Mouse (Mus musculus): ENCODE measurements at regions not wholly inside any gene's neighbourhood (a gene's known extent, or its start where the extent isn't known, plus 50 kb on each side); places are given as distances from the start of the nearest gene placed in this dataset.

- no peak for DNase-seq (ENCODE audit: low read depth)
- TF ChIP-seq POLR2A (IDR thresholded peaks at IDR 0.05; ENCODE audit: borderline replicate concordance, extremely low read depth, insufficient read depth, insufficient read length, poor library complexity, severe bottlenecking) (no peak), CTCF (IDR thresholded peaks at IDR 0.05; ENCODE audit: borderline replicate concordance, extremely low read depth, insufficient read depth, insufficient read length) (no peak)
Measured at GRCm38 (mm10) chr1:90519284-90520275, 83.2 kb upstream of the Cops8 start.

GRCm38 (mm10) chr1:90522294-90522693, 80.5 kb upstream of the Cops8 start:
- TF ChIP-seq POLR2A (IDR thresholded peaks at IDR 0.05; ENCODE audit: borderline replicate concordance, extremely low read depth, insufficient read depth, insufficient read length, poor library complexity, severe bottlenecking): no peak
- no peak for TF ChIP-seq CTCF (IDR thresholded peaks at IDR 0.05; ENCODE audit: borderline replicate concordance, extremely low read depth, insufficient read depth, insufficient read length)
- DNase-seq (ENCODE audit: low read depth): no peak

- TF ChIP-seq CTCF (IDR thresholded peaks at IDR 0.05; ENCODE audit: borderline replicate concordance, extremely low read depth, insufficient read depth, insufficient read length): no peak
- TF ChIP-seq POLR2A (IDR thresholded peaks at IDR 0.05; ENCODE audit: borderline replicate concordance, extremely low read depth, insufficient read depth, insufficient read length, poor library complexity, severe bottlenecking): no peak
- no peak for DNase-seq (ENCODE audit: low read depth)
Measured at GRCm38 (mm10) chr1:90524641-90525220, 78.0 kb upstream of the Cops8 start.

- TF ChIP-seq CTCF (IDR thresholded peaks at IDR 0.05; ENCODE audit: borderline replicate concordance, extremely low read depth, insufficient read depth, insufficient read length): no peak
- TF ChIP-seq POLR2A (IDR thresholded peaks at IDR 0.05; ENCODE audit: borderline replicate concordance, extremely low read depth, insufficient read depth, insufficient read length, poor library complexity, severe bottlenecking): no peak
- DNase-seq (ENCODE audit: low read depth): no peak
Measured at GRCm38 (mm10) chr1:90526311-90526710, 76.5 kb upstream of the Cops8 start.

- DNase-seq (ENCODE audit: low read depth): no peak
- TF ChIP-seq POLR2A (IDR thresholded peaks at IDR 0.05; ENCODE audit: borderline replicate concordance, extremely low read depth, insufficient read depth, insufficient read length, poor library complexity, severe bottlenecking): no peak
- TF ChIP-seq CTCF (IDR thresholded peaks at IDR 0.05; ENCODE audit: borderline replicate concordance, extremely low read depth, insufficient read depth, insufficient read length): no peak
Measured at GRCm38 (mm10) chr1:90527947-90528717, 74.6 kb upstream of the Cops8 start.

- DNase-seq (ENCODE audit: low read depth): no peak
- no peak for TF ChIP-seq CTCF (IDR thresholded peaks at IDR 0.05; ENCODE audit: borderline replicate concordance, extremely low read depth, insufficient read depth, insufficient read length)
- no peak for TF ChIP-seq POLR2A (IDR thresholded peaks at IDR 0.05; ENCODE audit: borderline replicate concordance, extremely low read depth, insufficient read depth, insufficient read length, poor library complexity, severe bottlenecking)
Measured at GRCm38 (mm10) chr1:90533481-90533880, 69.3 kb upstream of the Cops8 start.

GRCm38 (mm10) chr1:90536105-90536504, 66.7 kb upstream of the Cops8 start:
- DNase-seq (ENCODE audit: low read depth): no peak
- no peak for TF ChIP-seq CTCF (IDR thresholded peaks at IDR 0.05; ENCODE audit: borderline replicate concordance, extremely low read depth, insufficient read depth, insufficient read length)
- TF ChIP-seq POLR2A (IDR thresholded peaks at IDR 0.05; ENCODE audit: borderline replicate concordance, extremely low read depth, insufficient read depth, insufficient read length, poor library complexity, severe bottlenecking): no peak

GRCm38 (mm10) chr1:90543801-90544795, 58.7 kb upstream of the Cops8 start:
- peak; percentile 16 for DNase-seq (ENCODE audit: low read depth)
- TF ChIP-seq CTCF (IDR thresholded peaks at IDR 0.05; ENCODE audit: borderline replicate concordance, extremely low read depth, insufficient read depth, insufficient read length): no peak

GRCm38 (mm10) chr1:90544821-90545536, 57.8 kb upstream of the Cops8 start:
- DNase-seq (ENCODE audit: low read depth): peak; percentile 9

GRCm38 (mm10) chr1:90552644-90553043, 50.1 kb upstream of the Cops8 start:
- no peak for TF ChIP-seq CTCF (IDR thresholded peaks at IDR 0.05; ENCODE audit: borderline replicate concordance, extremely low read depth, insufficient read depth, insufficient read length)
- DNase-seq (ENCODE audit: low read depth): no peak

More at GRCm38 (mm10) chr1:90544821-90545536, 57.8 kb upstream of the Cops8 start:
- TF ChIP-seq POLR2A (IDR thresholded peaks at IDR 0.05; ENCODE audit: borderline replicate concordance, extremely low read depth, insufficient read depth, insufficient read length, poor library complexity, severe bottlenecking) (no peak), CTCF (IDR thresholded peaks at IDR 0.05; ENCODE audit: borderline replicate concordance, extremely low read depth, insufficient read depth, insufficient read length) (no peak)
